Mouse (Mus musculus): ENCODE measurements around the gene Slc38a2. TPM values are rescaled to one million over a fixed set of nuclear protein-coding genes. Genes with fewer than 3 reads are reported as not detected.

The Slc38a2 gene
- polyA plus RNA-seq, 1 experiment = 71.7 TPM

Other genes with a start within 250 kb of the Slc38a2 start
- 29.8 and 32.2 TPM in 2 replicates for gene Scaf11, start 238.9 kb downstream of the Slc38a2 start, polyA plus RNA-seq (2012; rRNA removed)
- gene Slc38a1, start 56.8 kb downstream of the Slc38a2 start, polyA plus RNA-seq (2012; rRNA removed) = 73.9 and 81.2 TPM in 2 replicates